Mouse (Mus musculus) kidney, postnatal 25 days (tissue): ENCODE results near the gene Brd9.

Experiments
- DNase-seq, 2 experiments: peaks; one replicate each; pipeline ENCODE4 v3.0.0; 2021; ENCODE audit warnings: mixed read lengths in 2 of 2

The Brd9 gene

DNA sequence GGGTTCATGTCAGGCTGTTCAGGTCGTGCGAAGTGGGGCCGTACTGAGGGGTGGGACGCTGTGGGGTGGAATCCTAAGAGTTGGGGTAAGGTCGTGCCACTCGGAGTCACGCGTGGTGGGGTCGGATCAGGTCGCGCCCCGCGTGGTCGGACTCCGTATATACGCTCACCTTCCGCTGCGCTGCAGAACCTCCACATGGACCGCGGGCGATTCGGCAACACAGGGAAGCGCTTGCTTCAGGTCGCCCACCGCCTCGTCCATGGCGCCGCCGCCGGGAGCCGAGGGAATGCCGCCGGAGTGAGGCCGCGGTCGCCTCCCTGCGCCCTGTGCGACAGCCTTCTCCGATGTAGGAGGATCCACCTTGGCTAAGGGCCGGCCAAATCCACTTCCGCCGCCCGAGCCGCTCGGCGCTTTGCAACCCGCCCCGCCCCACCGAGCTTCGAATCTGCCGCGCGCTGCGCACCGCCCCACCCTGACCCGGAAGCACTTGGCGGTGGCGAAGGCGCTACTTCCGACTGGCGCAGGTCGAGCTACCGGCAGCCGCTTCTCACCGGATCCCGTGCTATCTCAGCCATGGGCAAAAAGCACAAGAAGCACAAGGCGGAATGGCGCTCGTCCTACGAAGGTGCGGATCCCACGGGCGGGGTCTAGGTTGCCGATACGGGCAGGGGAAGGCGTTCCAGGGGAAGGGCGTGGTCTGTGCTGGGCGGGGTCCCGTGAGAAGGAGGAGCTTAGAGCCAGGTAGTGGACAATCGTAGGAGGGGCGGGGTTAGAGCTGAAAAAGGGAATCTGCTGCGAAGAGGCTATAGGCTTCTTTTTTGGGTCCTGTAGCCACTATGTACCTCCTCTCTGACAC, at the start of gene Brd9, which contains the start of gene Trip13:
Gene Brd9 (plus strand): TSS at position 491 of the 856 bp plus-strand sequence.
Gene Trip13 (minus strand): TSS at position 464 of the 856 bp plus-strand sequence.
- peak; percentile 89 to 94 for DNase-seq

DNA sequence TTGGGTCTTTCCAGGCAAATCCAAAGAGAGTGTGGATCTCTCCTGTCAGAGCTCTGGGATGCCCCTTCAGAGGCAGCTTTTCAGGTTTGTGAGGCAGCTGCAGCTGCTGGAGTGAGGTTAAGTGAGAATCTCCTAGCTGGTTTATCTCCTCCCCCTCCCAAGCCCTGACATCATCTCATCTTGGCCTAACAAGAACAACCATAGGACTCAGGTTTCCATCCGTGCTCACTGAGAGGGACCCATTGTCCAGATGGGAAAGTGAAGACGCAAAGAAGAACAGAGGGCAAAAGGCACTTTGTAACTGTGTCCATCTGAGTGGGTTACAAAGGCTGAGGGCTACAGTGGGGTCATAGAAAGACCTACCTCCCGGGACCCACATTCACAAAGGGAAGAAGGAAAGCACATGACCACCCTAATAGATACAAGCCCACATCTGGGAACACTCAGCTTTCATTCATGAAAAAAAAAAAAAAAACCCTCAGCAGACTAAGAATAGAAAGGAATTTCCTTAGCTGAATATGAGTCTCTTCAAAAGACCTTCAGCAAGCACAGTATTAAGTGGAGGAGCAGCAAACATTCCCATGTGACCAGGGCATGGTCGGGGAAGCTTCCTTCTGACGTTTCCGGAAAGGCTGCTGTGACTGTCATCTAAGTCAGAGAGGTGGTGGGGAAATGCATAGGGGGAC, 45.0 kb upstream of the Brd9 start:
- DNase-seq = peak; percentile 42 to 71

DNA sequence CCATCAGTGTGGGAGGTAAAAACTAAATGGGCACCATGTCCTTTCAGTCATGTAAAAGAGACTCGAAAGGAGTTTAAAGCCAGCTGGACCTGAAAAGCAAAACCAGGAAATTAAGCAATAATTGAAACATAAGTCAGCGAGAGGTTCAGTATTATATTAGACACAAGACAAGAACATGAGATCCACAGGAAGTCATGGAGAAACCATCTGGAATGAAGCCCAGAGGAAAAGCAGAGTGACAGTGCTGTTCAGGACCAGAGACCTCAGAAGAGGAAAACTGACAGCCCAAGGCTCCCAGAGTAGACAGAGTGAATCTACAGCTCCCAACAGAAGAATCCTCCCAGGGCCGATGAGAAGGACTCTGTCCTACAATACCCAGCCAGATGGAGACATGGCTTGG, 40.0 kb upstream of the Brd9 start:
- peak in 1 of 2 experiments; percentile 5 for DNase-seq

DNA sequence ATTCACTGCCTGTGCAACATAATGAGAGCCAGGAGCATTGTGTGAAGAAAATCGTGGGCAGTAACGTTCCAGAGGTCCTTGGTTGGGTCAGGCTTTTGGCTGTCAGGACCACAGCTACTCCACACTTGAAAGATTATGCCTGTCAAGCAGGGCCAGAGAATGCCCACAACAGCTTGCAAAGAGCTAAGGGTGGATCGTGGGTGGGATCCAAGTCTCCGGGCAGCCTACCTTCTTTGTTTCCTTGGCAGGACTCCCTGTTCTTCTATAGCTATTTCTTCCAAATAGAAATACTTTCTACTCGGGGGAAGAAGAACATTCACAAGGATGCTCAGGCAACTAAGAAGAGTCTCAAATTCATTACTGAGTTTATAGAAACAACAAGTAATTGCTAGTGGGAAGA, 30.5 kb upstream of the Brd9 start:
- DNase-seq = no peak

DNA sequence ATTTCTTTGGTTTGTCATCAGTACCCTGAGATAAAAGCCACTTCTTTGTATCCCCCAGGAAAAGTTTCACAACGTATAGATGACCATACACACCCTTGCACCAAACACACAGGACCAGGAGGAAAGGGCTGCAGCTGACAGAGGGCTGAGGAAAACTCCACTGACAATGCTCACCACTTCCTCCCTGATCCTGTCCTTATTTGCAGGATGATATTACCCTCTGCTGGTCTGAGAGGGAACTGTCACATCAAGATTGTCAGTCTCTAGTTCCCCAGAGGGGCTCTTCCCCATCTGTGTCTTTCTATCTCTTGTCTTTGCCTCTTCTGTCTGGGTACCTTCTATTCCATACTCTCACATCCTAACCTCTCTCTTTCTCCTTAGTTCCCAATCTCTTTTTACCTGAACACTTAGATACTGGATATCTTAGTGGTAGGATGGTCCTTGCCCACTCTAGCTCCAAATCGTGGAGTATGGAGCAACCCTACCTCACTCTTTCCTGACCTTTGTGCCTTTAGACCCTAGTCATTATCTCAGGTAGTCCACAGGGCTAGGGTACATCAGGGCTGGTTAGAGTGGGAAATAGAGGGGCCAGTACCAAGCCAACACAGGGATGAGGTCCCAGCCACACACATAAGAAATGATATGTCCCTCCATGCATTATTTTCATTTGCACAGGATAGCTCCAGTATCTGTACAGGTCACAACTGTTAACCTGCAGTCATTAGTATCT, 29.8 kb upstream of the Brd9 start:
- DNase-seq = peak in 1 of 2 experiments; percentile 67

DNA sequence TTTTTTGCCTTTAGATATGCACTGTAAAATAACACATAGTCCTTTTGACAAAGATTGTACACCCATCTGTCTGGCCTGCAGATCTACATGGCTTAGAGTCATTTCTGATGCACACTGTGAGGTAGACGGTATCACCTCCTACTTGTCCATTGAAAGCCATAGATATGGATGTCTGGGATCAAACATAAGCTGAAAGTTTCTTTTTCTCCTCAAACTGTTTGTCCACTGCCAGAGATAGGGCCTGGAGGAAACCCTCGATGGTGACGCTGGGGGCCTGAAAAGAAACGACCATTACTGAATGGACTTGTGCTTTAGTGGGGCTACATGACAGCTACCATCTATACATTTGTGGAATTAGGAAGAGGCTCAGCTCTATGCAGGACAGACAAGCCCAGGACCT, 24.5 kb upstream of the Brd9 start:
- DNase-seq = no peak

DNA sequence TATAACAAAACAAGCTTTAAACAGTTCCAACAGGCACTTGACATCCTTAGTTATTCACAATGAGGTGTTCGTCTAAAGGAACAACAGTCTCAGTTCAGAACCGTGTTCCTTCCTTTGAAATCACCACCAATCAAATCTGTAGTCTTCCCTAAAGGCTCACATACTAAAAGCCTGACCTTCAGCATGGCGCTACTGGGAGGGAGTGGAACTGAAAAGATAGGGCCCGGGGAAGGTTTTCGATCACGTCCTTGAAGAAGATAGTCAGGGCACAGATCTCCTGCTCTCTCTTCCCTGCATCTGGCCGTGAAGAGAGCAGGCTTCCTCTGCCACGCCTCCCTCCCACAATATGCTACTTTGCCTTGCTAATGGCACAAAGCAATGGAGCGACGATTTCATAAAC, 5.4 kb upstream of the Brd9 start:
- DNase-seq = no peak

DNA sequence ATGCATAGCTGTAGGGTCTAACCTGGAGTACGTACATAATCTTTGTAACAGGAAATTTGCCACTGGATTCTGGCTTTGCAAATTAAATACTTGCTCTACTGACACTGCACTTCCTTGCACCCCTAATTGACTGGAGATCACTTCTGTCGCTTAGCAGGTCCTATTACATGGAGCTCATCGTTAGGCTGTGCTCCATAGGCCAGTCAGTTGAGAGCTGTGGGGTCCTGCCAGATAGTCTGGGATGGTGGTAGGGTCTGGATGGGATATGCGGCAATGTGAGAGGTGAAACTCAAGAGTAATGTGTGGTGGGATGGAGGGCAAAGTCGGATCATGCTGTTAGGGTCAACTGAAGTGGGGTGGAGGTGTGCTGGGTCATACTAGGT, 682 bp upstream of the Brd9 start:
- DNase-seq = no peak

DNA sequence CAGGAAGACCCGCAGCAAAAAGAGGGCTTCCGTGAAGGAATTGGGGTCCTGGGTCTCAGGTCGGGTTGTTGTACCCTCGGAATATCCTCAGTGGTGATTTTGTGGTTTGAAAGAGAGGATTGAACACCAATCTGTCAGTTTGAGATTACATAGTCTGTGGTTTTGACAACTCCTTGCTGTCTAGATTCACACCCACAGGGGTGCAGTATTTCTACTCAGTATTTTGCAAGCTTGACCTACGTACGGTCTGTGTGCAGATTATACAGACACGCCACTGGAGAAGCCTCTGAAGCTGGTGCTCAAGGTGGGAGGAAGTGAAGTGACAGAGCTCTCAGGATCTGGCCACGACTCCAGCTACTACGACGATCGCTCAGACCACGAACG, 558 bp downstream of the Brd9 start:
- DNase-seq = no peak

DNA sequence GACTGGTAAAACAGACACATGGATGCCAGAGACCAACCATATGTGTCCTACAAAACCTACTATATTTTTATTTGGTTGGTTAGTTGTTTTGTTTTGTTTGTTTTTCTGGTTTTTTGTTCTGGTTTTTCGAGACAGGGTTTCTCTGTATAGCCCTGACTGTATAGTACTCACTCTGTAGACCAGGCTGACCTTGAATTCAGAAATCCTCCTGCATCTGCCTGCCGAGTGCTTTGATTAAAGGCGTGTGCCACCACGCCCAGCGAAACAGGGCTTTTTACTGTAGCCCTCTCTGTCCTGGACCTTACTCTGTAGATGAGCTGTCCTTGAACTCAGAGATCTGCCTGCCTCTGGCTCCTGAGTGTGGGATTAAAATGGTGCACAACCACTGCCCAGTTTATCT, 1.5 kb downstream of the Brd9 start:
- no peak for DNase-seq

DNA sequence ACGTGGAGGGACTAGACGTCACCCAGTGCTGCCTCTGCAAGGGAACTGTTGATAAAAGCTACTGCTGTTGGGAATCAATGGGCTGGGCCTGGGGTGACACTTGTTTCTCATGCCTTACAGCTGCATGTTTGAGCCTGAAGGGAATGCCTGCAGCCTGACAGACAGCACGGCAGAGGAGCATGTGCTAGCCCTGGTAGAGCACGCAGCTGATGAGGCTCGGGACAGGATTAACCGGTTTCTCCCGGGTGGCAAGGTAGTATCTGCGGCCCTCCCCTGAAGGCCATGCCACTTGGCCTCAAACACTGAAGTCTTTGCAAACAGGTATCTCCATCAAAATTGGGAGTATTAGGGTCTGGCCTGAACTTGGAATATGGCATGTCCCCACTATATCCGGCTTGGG, 7.0 kb downstream of the Brd9 start:
- DNase-seq = no peak

DNA sequence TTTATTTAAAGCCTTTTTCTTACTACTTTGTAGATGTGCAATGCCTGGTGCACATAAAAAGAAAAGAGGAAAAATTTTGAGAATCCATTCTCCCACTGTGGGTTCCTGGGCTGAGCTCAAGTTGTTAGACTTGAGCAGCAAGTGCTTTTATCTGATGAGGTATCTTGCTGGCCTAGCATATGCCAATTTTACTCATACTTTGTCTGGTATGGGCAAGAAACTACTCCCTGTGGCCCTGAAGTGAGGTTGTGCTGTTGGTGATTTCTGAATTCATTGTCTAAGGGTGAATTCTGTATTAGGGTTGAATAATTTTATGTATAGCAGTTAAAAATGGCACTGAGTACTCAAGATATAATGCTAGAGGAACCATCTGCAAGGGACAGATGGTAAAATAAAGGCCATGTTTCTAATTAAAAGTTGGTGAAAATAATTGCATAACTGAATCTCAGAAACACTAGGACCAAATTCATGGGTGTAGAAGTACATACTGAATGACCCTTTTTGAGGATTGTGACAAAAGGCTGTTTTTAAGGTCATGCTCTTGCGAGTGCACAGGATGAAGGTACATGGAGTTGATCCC, 16.0 kb downstream of the Brd9 start:
- DNase-seq = no peak

DNA sequence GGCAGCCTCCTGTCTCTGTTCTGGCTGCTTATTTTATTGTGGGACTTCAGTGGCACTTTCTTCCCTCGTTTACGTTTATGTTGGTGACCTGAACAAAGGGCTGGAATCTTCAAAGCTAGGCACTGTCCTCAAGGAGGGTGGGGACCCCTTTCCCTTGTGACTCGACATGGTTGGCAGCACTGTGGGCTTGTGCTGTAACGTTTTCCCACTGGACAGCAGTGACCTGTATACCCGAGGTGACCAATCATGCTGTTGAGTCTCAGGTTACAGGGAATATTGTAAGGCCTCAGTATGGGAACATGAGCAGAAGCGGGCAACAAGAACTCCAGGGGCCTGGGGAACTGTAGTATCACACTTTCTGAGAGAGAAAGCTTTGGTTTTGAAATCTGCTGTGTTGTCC, 17.1 kb downstream of the Brd9 start:
- DNase-seq = no peak

DNA sequence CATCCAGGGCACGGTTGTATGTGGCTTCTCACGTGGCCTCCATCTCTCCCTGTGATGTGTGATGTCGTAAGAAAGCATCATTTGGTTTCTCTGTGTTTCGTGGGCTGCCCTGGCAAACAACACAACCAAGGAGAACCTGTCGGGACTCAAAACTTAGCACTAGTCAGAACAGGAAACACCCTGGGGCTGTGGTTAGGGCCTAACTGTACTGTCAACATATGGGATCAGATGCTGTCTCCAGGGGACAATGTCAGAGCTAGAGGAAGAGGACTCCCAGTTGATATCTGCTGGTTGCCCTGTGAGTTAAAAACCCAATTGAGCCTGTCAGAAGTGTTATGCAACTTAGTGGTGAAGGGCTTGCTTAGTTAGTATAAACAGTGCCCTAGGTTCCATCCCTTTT, 17.9 kb downstream of the Brd9 start:
- no peak for DNase-seq

DNA sequence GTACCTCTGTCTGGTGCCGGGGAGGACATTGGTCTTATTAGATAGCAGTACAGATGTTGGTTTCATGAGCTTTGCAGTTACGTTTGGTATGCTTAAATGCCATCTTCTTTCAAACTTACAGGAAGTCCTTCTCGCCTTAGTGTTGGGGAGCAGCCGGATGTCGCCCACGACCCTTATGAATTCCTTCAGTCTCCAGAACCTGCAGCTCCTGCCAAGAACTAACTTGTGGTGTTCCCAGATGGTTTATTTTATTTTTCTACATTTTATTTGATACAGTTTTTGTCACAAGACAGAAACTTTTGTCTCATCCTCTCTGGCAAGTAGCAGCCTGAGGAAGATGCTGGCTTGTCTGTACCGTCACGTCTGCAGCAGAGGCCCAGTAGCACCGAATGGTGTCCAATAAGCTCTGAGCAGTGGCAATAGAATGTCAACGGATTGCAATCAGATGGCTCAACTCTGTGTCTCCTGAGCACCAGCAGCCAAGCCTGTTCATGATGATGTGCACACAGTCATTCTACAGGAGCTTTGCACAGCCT, 22.6 kb downstream of the Brd9 start:
- peak in 1 of 2 experiments; percentile 3 for DNase-seq

DNA sequence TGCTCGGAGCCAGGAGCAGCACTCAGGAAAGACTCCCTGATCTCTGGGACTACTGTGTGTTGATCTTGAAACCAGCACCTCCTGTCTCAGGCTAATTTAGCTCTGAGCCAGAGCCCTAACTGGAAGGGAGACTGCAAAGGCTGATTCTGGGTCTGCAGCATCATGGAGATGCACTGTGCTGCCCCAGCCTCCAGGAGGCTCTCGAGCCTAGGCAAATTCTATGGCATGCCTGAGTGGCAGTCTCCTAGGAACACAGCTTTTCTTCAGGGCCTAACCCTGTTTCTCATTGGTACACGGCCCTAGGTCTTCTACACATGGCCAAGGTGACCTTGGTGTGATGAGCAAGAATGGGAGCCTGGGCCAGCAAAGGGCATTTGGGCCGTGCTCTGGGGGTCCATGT, 23.6 kb downstream of the Brd9 start:
- DNase-seq = no peak

DNA sequence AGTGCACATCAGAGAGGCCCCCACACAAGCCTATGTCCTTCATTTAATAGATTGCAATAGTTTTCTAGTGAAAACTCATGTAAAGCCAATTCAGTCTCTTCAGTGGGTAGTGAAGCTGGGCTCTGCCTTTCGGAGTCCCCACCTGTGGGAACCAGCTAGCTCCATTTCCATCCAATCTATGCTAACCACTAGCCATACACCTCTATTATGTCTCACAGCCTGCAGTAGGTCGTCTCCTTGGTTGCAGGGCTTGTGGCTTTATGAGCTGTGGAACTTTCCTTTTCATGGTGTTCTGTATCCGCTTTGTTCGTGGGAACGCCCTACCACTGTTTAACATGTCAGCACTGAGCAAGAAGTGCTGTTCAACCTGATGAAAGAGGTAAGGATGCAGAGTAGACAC, 25.9 kb downstream of the Brd9 start, which contains the start of gene Zdhhc11:
Gene Zdhhc11 (plus strand): TSS at position 301 of the 400 bp plus-strand sequence.
- DNase-seq = no peak

DNA sequence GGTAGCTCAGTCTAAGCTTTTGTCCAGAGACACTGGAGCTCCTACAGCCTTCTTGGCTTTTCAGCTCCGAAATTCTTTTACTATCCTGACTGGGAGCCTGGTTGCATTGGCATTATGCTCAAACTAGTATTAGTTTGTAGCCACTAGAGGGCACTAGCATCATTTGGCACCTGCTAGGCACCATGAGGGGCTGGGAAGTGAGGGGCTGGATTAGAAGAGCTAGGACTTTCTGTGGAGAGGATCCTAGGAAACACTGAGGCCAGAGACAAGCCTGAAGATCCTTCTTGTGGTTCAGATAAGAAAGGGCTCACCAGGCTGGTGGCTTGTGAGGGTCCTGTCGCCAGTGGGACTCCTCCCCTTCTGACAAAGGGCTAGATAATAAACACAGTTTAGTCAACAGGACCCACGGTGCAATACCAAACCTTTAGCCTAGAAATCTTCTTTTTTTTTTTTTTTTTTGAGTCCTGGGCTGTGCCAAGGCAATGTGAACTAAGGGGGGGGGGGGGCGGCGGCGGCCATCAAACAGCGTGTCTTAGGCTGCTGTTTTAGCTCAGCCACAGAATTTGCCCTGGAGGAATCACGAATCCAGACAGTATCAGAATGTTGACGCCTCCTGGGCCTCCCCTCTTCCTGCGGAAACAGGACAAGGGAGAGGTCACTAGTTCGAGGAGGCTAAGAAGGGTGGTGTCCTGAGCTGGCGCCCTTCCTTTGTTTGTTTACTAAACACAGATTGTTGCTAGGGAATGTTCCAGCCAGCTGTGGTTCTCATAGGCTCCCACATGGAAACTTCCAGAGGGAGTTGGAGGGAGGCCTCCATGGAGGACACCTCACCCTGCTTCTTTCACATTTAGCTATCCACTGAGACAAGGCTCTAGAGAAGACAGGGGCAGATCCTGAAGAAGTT, 33.2 kb downstream of the Brd9 start:
- DNase-seq = peak; percentile 78 to 88

DNA sequence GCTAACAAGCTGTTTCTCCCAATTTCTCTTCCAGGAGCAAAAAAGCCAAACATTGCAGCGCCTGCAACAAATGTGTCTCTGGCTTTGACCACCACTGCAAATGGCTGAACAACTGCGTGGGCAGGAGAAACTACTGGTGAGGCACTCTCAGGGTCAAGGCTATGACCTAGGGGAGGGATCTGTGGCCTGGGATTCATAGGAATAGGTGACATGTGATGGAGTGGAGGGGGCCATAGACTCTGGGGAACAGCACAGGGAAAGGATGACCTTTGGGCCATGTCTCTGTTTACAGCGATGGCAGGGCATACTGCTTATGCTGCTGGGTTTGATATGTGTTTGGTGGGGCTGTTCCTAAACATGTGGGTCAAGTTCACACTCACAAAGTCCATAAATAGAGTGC, 36.9 kb downstream of the Brd9 start:
- no peak for DNase-seq

DNA sequence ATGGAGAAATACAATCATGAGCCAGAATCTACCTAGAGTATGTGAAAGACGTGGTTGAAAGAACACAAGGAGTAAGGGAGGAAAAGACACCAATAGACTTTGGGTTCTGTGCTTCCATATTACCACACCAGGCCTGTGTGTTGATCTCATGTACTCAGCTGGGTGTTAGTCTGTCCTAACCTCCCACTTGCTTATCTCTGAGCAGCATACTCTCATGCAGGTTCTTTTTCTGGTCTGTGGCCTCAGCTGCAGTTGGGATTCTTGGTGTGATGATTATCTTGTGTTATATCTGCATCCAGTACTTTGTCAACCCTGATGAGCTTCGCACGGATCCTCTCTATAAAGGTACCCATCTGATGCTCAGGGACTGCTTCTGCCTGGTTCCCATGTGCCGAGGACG, 39.3 kb downstream of the Brd9 start:
- DNase-seq = no peak

DNA sequence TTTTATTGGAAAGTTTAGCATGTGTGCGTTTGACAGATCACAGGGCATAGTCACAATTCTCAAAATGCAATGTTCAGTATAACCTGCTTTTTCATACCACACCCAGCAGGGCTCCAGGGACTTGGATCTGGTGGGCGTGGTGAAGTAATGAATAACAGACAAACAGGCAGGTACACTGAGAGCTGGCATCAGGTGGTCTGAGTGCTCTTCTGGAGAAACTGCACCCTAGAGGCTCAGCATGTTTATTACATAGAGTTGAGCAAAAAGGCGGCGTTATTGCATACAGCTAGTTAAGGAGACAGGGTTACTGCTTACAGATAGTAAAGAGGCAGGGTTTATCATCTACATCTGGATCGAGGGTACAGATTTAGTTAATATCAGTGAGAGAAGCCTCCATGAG, 52.7 kb downstream of the Brd9 start:
- no peak for DNase-seq

DNA sequence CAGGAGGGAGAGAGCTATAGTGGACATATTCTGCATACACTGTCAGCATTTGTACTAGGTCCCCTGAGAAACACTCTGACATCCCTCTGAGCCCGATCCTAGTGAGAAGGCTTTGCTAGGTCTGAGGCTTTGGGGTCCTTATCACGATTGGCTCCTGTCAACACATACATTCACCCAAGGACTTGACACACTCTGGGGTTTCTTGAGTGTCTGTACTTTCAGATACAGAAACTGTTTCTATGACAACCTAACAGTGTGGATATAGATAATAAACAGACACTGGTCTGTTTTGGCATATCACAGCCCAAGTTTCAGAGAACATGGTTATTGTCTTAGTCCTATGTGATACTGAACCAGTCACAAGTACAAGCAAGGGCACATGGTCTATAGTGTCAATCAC, 53.1 kb downstream of the Brd9 start:
- DNase-seq = no peak
